Mouse (Mus musculus) kidney, adult 2 months (tissue): ENCODE data around the gene Gpc6.

Experiments used
- CTCF ChIP-seq: fragments of 200-500 bp; conservative IDR thresholded peaks from 2 replicates; pipeline ENCODE4 v1.5.1; 2011; ENCODE audit warnings: low read depth, mild to moderate bottlenecking, control low read depth, low read length, moderate library complexity, mixed read lengths; ENCODE audit not compliant: insufficient read depth, insufficient read length
- POLR2A ChIP-seq: fragments of 200-500 bp; IDR thresholded peaks from one replicate; pipeline ENCODE4 v1.6.1; 2011; ENCODE audit warnings: low read depth, low read length, control low read depth

DNA sequence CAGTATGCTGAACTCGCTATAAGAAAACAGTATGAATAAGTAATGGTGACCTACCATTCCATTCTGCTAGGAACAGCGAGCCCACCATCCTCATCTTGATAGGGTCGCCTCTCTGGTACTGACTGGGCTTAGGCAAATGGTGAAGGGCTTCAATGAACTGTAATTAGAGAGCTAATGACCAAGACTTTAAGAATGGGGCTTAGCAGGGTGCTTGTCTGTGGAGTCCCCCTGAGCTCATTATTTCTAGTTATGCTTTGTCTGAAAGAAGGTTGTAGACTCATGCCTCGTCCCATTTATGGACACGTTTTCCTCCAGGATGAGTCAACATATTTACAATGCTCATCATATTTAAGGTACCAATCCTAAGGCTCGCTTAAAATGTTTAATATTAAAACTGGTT is 313.1 kb downstream of the Gpc6 start:
- TF ChIP-seq POLR2A = no peak
- no peak for TF ChIP-seq CTCF
